Mouse (Mus musculus) cortical plate, adult 2 months (tissue): ENCODE results near the gene Slc16a13.

Experiments used
- CTCF ChIP-seq: fragments of 200-500 bp; IDR thresholded peaks from 2 replicates; pipeline ENCODE4 v1.5.1; 2011; ENCODE audit warnings: mild to moderate bottlenecking, control low read depth, low read length; ENCODE audit not compliant: insufficient read depth; ENCODE audit errors: extremely low read depth
- POLR2A ChIP-seq: fragments of 200-500 bp; IDR thresholded peaks from 2 replicates; pipeline ENCODE4 v1.6.1; 2011; ENCODE audit warnings: mild to moderate bottlenecking, low read length, control low read depth; ENCODE audit not compliant: insufficient read depth; ENCODE audit errors: extremely low read depth

DNA sequence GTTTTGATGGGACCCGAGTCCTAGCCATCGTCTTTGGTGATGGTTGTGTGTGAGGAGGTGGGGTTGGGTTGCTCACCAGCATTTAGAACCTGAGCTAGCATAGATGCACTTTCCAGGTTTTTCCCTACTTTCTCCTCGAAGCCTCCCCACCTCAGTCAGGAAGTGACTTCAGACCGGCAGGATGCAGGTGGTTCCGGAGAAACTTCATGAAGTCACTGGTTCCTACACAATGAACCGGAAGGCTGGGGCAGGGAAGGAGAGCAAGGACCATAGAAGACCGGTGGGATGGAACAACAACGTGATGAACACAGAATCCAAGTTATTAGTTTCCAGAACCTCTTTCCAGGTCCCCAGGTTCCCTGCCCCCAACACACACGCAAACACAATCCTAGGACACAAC is 2.9 kb upstream of the Slc16a13 start:
- TF ChIP-seq CTCF (no peak), POLR2A (no peak)
